ENCODE assay signal across 8 mouse cellular contexts in the genomic region with DNA sequence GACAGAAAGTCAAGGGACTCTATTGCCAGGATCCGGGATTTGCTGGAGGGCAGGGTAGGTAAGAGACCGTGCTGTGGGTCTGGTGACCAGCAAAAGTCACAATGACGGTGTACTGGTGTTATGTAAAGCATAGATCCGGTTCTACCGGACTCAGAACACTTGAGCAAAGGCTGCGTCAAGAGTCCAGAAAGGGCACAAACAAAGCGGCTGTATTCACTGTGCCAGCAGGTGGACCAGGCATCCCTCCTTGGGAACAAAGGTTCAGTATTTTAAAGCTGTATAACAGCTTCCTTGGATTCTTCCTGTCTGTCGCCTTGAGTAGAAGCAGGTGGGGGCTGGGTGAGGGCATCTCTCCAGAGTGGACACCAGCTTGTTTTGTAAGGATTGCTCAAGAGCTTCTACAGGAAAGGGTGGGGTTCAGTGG. TPM values are rescaled to one million over a fixed set of nuclear protein-coding genes. Genes with fewer than 3 reads are reported as not detected.
A peak's percentile ranks its signal among the peaks of the same experiment; 100 is the strongest.
DNase-seq lines count a peak whose midpoint lies in the region; ATAC-seq and TF ChIP-seq lines count a peak whose summit lies in the region.

No protein-coding gene starts in this region.

- H3K4me3 ChIP-seq in midbrain, embryonic 11.5 days (ENCODE audit: low read depth, low read length), result no peak overlapping the region
- H3K4me3 ChIP-seq in midbrain, embryonic 14.5 days (replicated peaks; ENCODE audit: low read depth, low read length), result no peak overlapping the region
- no peak overlapping the region for H3K4me3 ChIP-seq in heart, embryonic 13.5 days
- H3K4me3 ChIP-seq in limb, embryonic 12.5 days (replicated peaks), result no peak overlapping the region
- H3K4me3 ChIP-seq in layer of hippocampus, adult 2 months, result no peak overlapping the region

- H3K27me3 ChIP-seq in midbrain, embryonic 11.5 days (ENCODE audit: control insufficient read depth, insufficient read depth, low read length), result no peaks in the 10 kb centered on the region
- no peaks in the 10 kb centered on the region for H3K27me3 ChIP-seq in midbrain, embryonic 14.5 days (ENCODE audit: control insufficient read depth, insufficient read depth, low read length)
- H3K27me3 ChIP-seq in heart, embryonic 13.5 days (replicated peaks), result no peaks in the 10 kb centered on the region
- no peaks in the 10 kb centered on the region for H3K27me3 ChIP-seq in limb, embryonic 12.5 days

- no peak overlapping the region for H3K27ac ChIP-seq in midbrain, embryonic 11.5 days (ENCODE audit: low read depth, low read length)
- no peak overlapping the region for H3K27ac ChIP-seq in midbrain, embryonic 14.5 days (replicated peaks; ENCODE audit: low read depth, low read length)
- peak overlapping the region; percentile 13 for H3K27ac ChIP-seq in heart, embryonic 13.5 days (replicated peaks)
- H3K27ac ChIP-seq in limb, embryonic 12.5 days, result peak overlapping the region; percentile 71
- no peak overlapping the region for H3K27ac ChIP-seq in layer of hippocampus, adult 2 months

- no peak overlapping the region for H3K9ac ChIP-seq in midbrain, embryonic 11.5 days (ENCODE audit: low read length)
- no peak overlapping the region for H3K9ac ChIP-seq in midbrain, embryonic 14.5 days (replicated peaks; ENCODE audit: low read length)
- no peak overlapping the region for H3K9ac ChIP-seq in heart, embryonic 13.5 days
- no peak overlapping the region for H3K9ac ChIP-seq in limb, embryonic 12.5 days (replicated peaks)

- no peaks in the 10 kb centered on the region for H3K9me3 ChIP-seq in midbrain, embryonic 11.5 days (ENCODE audit: control insufficient read depth, low read length)
- H3K9me3 ChIP-seq in midbrain, embryonic 14.5 days (ENCODE audit: control insufficient read depth, low read length), result no peaks in the 10 kb centered on the region
- no peaks in the 10 kb centered on the region for H3K9me3 ChIP-seq in heart, embryonic 13.5 days
- H3K9me3 ChIP-seq in limb, embryonic 12.5 days, result no peaks in the 10 kb centered on the region

- DNase-seq in midbrain, embryonic 11.5 days (ENCODE audit: low spot score, missing footprints), result peak; percentile 78
- DNase-seq in midbrain, embryonic 14.5 days, result no peak
- DNase-seq in skeletal muscle tissue, adult 2 months (ENCODE audit: low read depth, low spot score), result peak; percentile 40
- no peak for DNase-seq in layer of hippocampus, adult 2 months (ENCODE audit: low spot score in 2 of 2)
- DNase-seq in right cerebral cortex, postnatal 4 days, result no peak
- no peak for DNase-seq in urinary bladder, postnatal 10 days (ENCODE audit: low spot score)

- 66% methylated on average over 8 of the region's 8 CpGs for WGBS in midbrain, embryonic 11.5 days
- WGBS in midbrain, embryonic 14.5 days, result 74% methylated on average over 8 of the region's 8 CpGs
- 69% methylated on average over 8 of the region's 8 CpGs for WGBS in heart, embryonic 13.5 days
- WGBS in limb, embryonic 12.5 days, result 58% methylated on average over 8 of the region's 8 CpGs

- no peak for TF ChIP-seq CTCF in layer of hippocampus, adult 2 months (conservative IDR thresholded peaks at IDR 0.05)

- no peak overlapping the region for H3K4me2 ChIP-seq in midbrain, embryonic 11.5 days
- H3K4me2 ChIP-seq in midbrain, embryonic 14.5 days (ENCODE audit: low read length), result no peak overlapping the region
- H3K4me2 ChIP-seq in heart, embryonic 13.5 days, result no peak overlapping the region
- 0 out of 2 replicates have a peak overlapping the region, but pooled peaks have one; percentile 13 for H3K4me2 ChIP-seq in limb, embryonic 12.5 days

- no peaks in the 10 kb centered on the region for H3K36me3 ChIP-seq in midbrain, embryonic 11.5 days (ENCODE audit: control insufficient read depth, insufficient read depth, low read length)
- H3K36me3 ChIP-seq in midbrain, embryonic 14.5 days (ENCODE audit: control insufficient read depth, insufficient read depth, low read length), result no peaks in the 10 kb centered on the region
- H3K36me3 ChIP-seq in heart, embryonic 13.5 days, result no peaks in the 10 kb centered on the region
- H3K36me3 ChIP-seq in limb, embryonic 12.5 days, result no peaks in the 10 kb centered on the region

- peaks cover 2% of the 10 kb centered on the region; the same call in 1 of the 2 replicates for H3K4me1 ChIP-seq in midbrain, embryonic 11.5 days (ENCODE audit: control insufficient read depth, insufficient read depth, low read length)
- H3K4me1 ChIP-seq in midbrain, embryonic 14.5 days (ENCODE audit: control insufficient read depth, insufficient read depth, low read length), result no peaks in the 10 kb centered on the region
- peaks cover 8% of the 10 kb centered on the region; the same call in 1 of the 2 replicates for H3K4me1 ChIP-seq in heart, embryonic 13.5 days
- H3K4me1 ChIP-seq in limb, embryonic 12.5 days (replicated peaks), result peaks cover 15% of the 10 kb centered on the region

- ATAC-seq in midbrain, embryonic 11.5 days (ENCODE audit: low FRiP score), result no peak
- no peak for ATAC-seq in midbrain, embryonic 14.5 days (ENCODE audit: low FRiP score, low TSS enrichment)
- no peak for ATAC-seq in heart, embryonic 13.5 days (ENCODE audit: extremely low read depth, insufficient number of reproducible peaks, low FRiP score, low TSS enrichment)
- no peak for ATAC-seq in limb, embryonic 12.5 days (ENCODE audit: insufficient number of reproducible peaks, insufficient read depth, low FRiP score, low TSS enrichment, low read depth)

RNA-seq across cellular contexts. Expression of a gene that starts 22.3 kb away (rescaled TPM):
- polyA plus RNA-seq in midbrain, embryonic 11.5 days (2014; fragmentation: Nextera tagmentation; extraction: Ambion mirVana), result 5.9 and 6.0 TPM in 2 replicates
- polyA plus RNA-seq in midbrain, embryonic 14.5 days (2014; fragmentation: Nextera tagmentation; extraction: Ambion mirVana), result 2.4 and 4.5 TPM in 2 replicates
- 15.2 and 19.2 TPM in 2 replicates for polyA plus RNA-seq in heart, embryonic 13.5 days (2015; fragmentation: Nextera tagmentation; extraction: Ambion mirVana)
- 20.2 and 22.2 TPM in 2 replicates for polyA plus RNA-seq in limb, embryonic 12.5 days (2016; fragmentation: Nextera tagmentation; extraction: Ambion mirVana)
- 1 to 10 TPM; 8.8 to 9.3 TPM for total RNA-seq in layer of hippocampus, adult 2 months (2021)

Comparison
In these comparisons a context has a peak if more than half of its experiments do, and no peak if none do; other contexts are left out.
1. DNase-seq: peak in midbrain, embryonic 11.5 days (single experiment) and skeletal muscle tissue, adult 2 months (single experiment); none in midbrain, embryonic 14.5 days (single experiment), layer of hippocampus, adult 2 months (0 of 2), right cerebral cortex, postnatal 4 days (single experiment) and urinary bladder, postnatal 10 days (single experiment).
2. H3K27ac ChIP-seq: peak in heart, embryonic 13.5 days (single experiment) and limb, embryonic 12.5 days (single experiment); none in midbrain, embryonic 11.5 days (single experiment), midbrain, embryonic 14.5 days (single experiment) and layer of hippocampus, adult 2 months (single experiment).